Mouse (Mus musculus) liver, postnatal 0 days (tissue): Measurements from ENCODE around the gene Dpm2. TPM values are rescaled to one million over a fixed set of nuclear protein-coding genes. Genes with fewer than 3 reads are reported as not detected.

ENCODE experiments used
- ATAC-seq: fragments of 200-750 bp; cut with Nextera tagmentation; 2 replicates; pipeline ENCODE4 v1.8.0; 2017; ENCODE audit warnings: mild to moderate bottlenecking, moderate library complexity
- DNase-seq: peaks from one replicate; pipeline ENCODE4 v3.0.0-alpha.2; 2016
- H3K27ac ChIP-seq: fragments of 300-500 bp; sonication (generic); 2 replicates; pipeline ENCODE4 v1.5.1; 2014; ENCODE audit warnings: antibody characterized with exemption, moderate library complexity, mild to moderate bottlenecking, low read depth
- H3K27me3 ChIP-seq: fragments of 300-500 bp; sonication (generic); 2 replicates; pipeline ENCODE4 v1.6.1; 2014; ENCODE audit warnings: low read length, control low read depth, mixed read lengths; ENCODE audit not compliant: insufficient read depth
- H3K36me3 ChIP-seq: fragments of 300-500 bp; sonication (generic); replicated peaks from 2 replicates; pipeline ENCODE4 v1.6.1; 2014; ENCODE audit warnings: mild to moderate bottlenecking, control low read depth, low read length, moderate library complexity, mixed read lengths; ENCODE audit not compliant: insufficient read depth
- H3K4me1 ChIP-seq: fragments of 300-500 bp; sonication (generic); 2 replicates; pipeline ENCODE4 v1.6.1; 2014; ENCODE audit warnings: antibody characterized with exemption, mild to moderate bottlenecking, control low read depth; ENCODE audit not compliant: insufficient read depth
- H3K4me2 ChIP-seq: fragments of 300-500 bp; sonication (generic); 2 replicates; pipeline ENCODE4 v1.6.1; 2014; ENCODE audit warnings: low read depth, mild to moderate bottlenecking, low read length, moderate library complexity, mixed read lengths
- H3K4me3 ChIP-seq: fragments of 300-500 bp; sonication (generic); 2 replicates; pipeline ENCODE4 v1.5.1; 2014; ENCODE audit warnings: low read depth, low read length
- H3K9ac ChIP-seq: fragments of 300-500 bp; sonication (generic); replicated peaks from 2 replicates; pipeline ENCODE4 v1.6.1; 2014; ENCODE audit warnings: mild to moderate bottlenecking, moderate library complexity
- H3K9me3 ChIP-seq: fragments of 300-500 bp; sonication (generic); 2 replicates; pipeline ENCODE4 v1.6.1; 2016; ENCODE audit warnings: mild to moderate bottlenecking, control low read depth, low read length, mixed read lengths
- CTCF ChIP-seq: sonication (generic); IDR thresholded peaks from 2 replicates; pipeline ENCODE4 v1.5.1; 2016; ENCODE audit warnings: antibody characterized with exemption, low read depth
- EP300 ChIP-seq: IDR thresholded peaks from 2 replicates; pipeline ENCODE4 v1.6.1; 2016; ENCODE audit warnings: antibody characterized with exemption, low read depth, mild to moderate bottlenecking
- WGBS: fragments of 180-500 bp; shearing (Covaris S2); extraction: QIAGEN DNeasy Blood & Tissue Kit; methylation state at CpG from one replicate; pipeline ENCODE4 v1.1.7; 2014; ENCODE audit not compliant: insufficient replicate concordance; 5-methylcytosine and 5-hydroxymethylcytosine counted together
- polyA plus RNA-seq: library from polyadenylated mRNA; unstranded; fragments of >200 nt; fragmentation: Nextera tagmentation; extraction: Ambion mirVana; gene quantifications from 2 replicates; pipeline ENCODE4 v1.2.1, GENCODE M21; 2015

The Dpm2 gene
- polyA plus RNA-seq, 1 experiment from 2014 or later: 41.7 TPM

GRCm38 (mm10) chr2:32596725-32597124 lies 26.1 kb downstream of the Dpm2 start:
- TF ChIP-seq EP300: no peak
- 86% methylated on average over 13 of the region's 13 CpGs for WGBS
- no peak overlapping the region for H3K4me3 ChIP-seq
- H3K36me3 ChIP-seq: 0 out of 2 replicates have a peak, but pooled peaks cover 3% of the 10 kb centered on the region
- ATAC-seq (no peak), DNase-seq (no peak)
- no peak overlapping the region for H3K4me2 ChIP-seq
- H3K9me3 ChIP-seq: no peaks in the 10 kb centered on the region
- no peaks in the 10 kb centered on the region for H3K27me3 ChIP-seq
- H3K9ac ChIP-seq: no peak overlapping the region
- no peak overlapping the region for H3K27ac ChIP-seq
- H3K4me1 ChIP-seq: 0 out of 2 replicates have a peak, but pooled peaks cover 2% of the 10 kb centered on the region

- Histone ChIP-seq H3K9ac (no peak overlapping the region), H3K4me3 (no peak overlapping the region), H3K27ac (no peak overlapping the region), H3K4me1 (peaks cover 6% of the 10 kb centered on the region; the same call in 1 of the 2 replicates), H3K36me3 (0 out of 2 replicates have a peak, but pooled peaks cover 3% of the 10 kb centered on the region), H3K4me2 (no peak overlapping the region), H3K27me3 (no peaks in the 10 kb centered on the region), H3K9me3 (no peaks in the 10 kb centered on the region)
- WGBS: 80% methylated on average over 5 of the region's 5 CpGs
- ATAC-seq (no peak), DNase-seq (no peak)
- TF ChIP-seq EP300 (no peak), CTCF (no peak)
These were observed 26.6 kb downstream of the Dpm2 start for GRCm38 (mm10) chr2:32597248-32597647.

DNA sequence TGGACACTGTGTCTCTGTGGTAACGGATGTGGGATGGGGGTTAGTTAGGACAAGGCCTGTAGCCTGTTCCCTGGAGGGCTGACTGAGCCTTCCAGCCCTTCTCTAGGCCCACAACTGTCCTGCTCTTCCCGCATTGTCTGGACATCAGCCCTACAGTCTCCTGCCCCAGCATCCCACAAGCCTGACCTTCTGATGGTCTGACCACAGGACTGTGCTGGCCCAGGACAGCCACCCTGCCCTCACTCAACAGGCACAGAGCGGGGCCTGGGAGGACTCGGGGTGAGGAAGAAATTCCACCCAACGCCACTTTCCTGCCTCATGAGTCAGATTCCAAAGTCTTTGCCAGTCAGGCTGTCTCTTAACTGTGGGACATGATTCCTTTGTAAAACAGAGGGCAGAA lies 27.0 kb downstream of the Dpm2 start:
- Histone ChIP-seq H3K9me3 (no peaks in the 10 kb centered on the region), H3K4me3 (no peak overlapping the region), H3K36me3 (0 out of 2 replicates have a peak, but pooled peaks cover 3% of the 10 kb centered on the region), H3K4me1 (peaks cover 10% of the 10 kb centered on the region), H3K27me3 (no peaks in the 10 kb centered on the region), H3K9ac (no peak overlapping the region), H3K4me2 (no peak overlapping the region), H3K27ac (no peak overlapping the region)
- ATAC-seq (no peak), DNase-seq (no peak)
- WGBS: 88% methylated on average over 5 of the region's 5 CpGs
- TF ChIP-seq CTCF: no peak
- TF ChIP-seq EP300: no peak

DNA sequence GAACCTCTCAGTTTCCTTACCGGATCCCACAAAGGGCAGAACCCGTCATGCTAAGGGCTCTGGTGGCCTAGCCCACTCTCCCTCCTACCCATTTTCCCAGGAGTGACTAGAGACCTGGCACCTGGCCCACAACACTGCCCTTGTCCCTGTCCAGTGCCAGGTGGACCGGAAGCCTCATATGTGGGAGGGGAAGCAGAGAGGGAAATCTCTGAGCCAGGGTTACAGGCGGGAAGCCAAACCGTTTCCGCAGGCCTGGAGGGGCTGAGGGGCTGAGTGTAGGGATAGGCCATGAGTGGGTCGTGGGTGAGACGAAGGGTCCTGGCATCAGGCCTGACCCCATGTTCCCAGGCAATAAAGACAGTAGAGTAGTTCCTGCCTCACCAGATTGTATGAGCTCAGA lies 27.8 kb downstream of the Dpm2 start:
- TF ChIP-seq EP300: no peak
- no peak for TF ChIP-seq CTCF
- 85% methylated on average over 8 of the region's 8 CpGs for WGBS
- Histone ChIP-seq H3K36me3 (0 out of 2 replicates have a peak, but pooled peaks cover 3% of the 10 kb centered on the region), H3K4me2 (no peak overlapping the region), H3K4me1 (peaks cover 10% of the 10 kb centered on the region), H3K27me3 (no peaks in the 10 kb centered on the region), H3K4me3 (no peak overlapping the region), H3K9ac (no peak overlapping the region), H3K27ac (no peak overlapping the region), H3K9me3 (no peaks in the 10 kb centered on the region)
- DNase-seq (no peak), ATAC-seq (no peak)

- ATAC-seq: no peak
- no peak for TF ChIP-seq EP300
- no peaks in the 10 kb centered on the region for H3K27me3 ChIP-seq
- no peak within 1 kb of the TSS for H3K27ac ChIP-seq
- H3K9me3 ChIP-seq: no peaks in the 10 kb centered on the region
- no peak within 1 kb of the TSS for H3K4me3 ChIP-seq
- H3K9ac ChIP-seq: no peak within 1 kb of the TSS
- H3K4me1 ChIP-seq: peaks cover 10% of the 10 kb centered on the region
- no peak within 1 kb of the TSS for H3K4me2 ChIP-seq
- no peak for DNase-seq
- H3K36me3 ChIP-seq: 0 out of 2 replicates have a peak, but pooled peaks cover 3% of the 10 kb centered on the region
- 87% methylated on average over 3 of the region's 3 CpGs for WGBS
These were observed 28.8 kb downstream of the Dpm2 start, which contains the start of gene St6galnac6 for GRCm38 (mm10) chr2:32599409-32599808. St6galnac6 (plus strand) TSS chr2:32599709.

DNA sequence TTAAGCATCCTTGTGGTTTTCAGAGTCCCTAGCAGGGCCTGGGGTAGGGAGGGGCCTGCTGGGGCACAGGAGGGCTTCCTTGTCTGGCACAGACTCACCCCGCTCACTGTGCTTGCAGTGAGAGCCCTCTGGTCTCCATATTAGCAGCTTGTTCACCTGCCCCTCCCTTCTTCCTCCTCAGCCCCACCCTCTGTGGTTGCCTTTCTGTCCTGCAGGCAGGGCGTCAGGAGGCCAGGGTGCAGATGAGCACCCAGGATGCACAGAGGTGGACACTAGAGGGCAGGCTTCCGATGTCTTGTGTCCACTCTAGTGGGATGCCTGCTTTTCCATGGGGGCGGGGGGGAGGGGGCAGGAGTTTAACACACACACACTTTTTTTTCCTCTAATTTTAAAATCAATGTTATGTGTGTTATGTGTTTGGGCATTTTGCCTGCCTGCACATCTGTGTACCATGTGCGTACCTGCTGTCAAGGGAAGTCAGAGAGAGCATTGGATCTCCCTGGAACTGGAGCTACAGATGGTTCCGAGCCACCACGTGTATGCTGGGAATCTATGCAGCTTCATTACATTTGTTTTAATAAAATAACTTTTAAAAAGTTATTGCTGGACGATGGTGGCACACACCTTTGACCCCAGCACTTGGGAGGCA lies 30.9 kb downstream of the Dpm2 start:
- Histone ChIP-seq H3K36me3 (0 out of 2 replicates have a peak, but pooled peaks cover 3% of the 10 kb centered on the region), H3K4me2 (no peak overlapping the region), H3K27ac (no peak overlapping the region), H3K9ac (no peak overlapping the region), H3K9me3 (no peaks in the 10 kb centered on the region), H3K4me1 (peaks cover 12% of the 10 kb centered on the region), H3K27me3 (no peaks in the 10 kb centered on the region), H3K4me3 (no peak overlapping the region)
- ATAC-seq (peak; percentile 69), DNase-seq (peak; percentile 73)
- TF ChIP-seq CTCF: peak; percentile 72
- no peak for TF ChIP-seq EP300
- 40% methylated on average over 8 of the region's 8 CpGs for WGBS
